Mouse (Mus musculus) ES-E14 (cell line): Measurements from ENCODE around the gene Adss.

Source experiments
- CHD2 ChIP-seq: IDR thresholded peaks from 2 replicates; pipeline ENCODE4 v1.6.1; 2014; ENCODE audit warnings: mild to moderate bottlenecking, low read depth, low read length, inconsistent platforms
- HCFC1 ChIP-seq: IDR thresholded peaks from 2 replicates; pipeline ENCODE4 v1.6.1; 2012; ENCODE audit warnings: low read length, inconsistent platforms, borderline replicate concordance; ENCODE audit not compliant: insufficient read depth
- MAFK ChIP-seq: IDR thresholded peaks from 2 replicates; pipeline ENCODE4 v1.6.1; 2014; ENCODE audit warnings: mild to moderate bottlenecking, low read depth, low read length, inconsistent platforms; ENCODE audit not compliant: insufficient read depth
- ZC3H11A ChIP-seq: IDR thresholded peaks from 2 replicates; pipeline ENCODE4 v1.6.1; 2012; ENCODE audit warnings: low read depth, mild to moderate bottlenecking, inconsistent platforms, low read length, borderline replicate concordance

GRCm38 (mm10) chr1:177727883-177728525 lies 68.3 kb downstream of the Adss start:
- TF ChIP-seq ZC3H11A (no peak), CHD2 (no peak), MAFK (no peak), HCFC1 (no peak)
